Mouse (Mus musculus) liver, embryonic 12.5 days (tissue): ENCODE data around the gene Tulp1. TPM values are rescaled to one million over a fixed set of nuclear protein-coding genes. Genes with fewer than 3 reads are reported as not detected.
A peak's percentile ranks its signal among the peaks of the same experiment; 100 is the strongest.

ENCODE experiments used
- ATAC-seq: fragments of 200-750 bp; cut with Nextera tagmentation; 2 replicates; pipeline ENCODE4 v1.8.0; 2017; ENCODE audit warnings: moderate number of reproducible peaks, mild to moderate bottlenecking, moderate library complexity
- H3K27ac ChIP-seq: fragments of 300-500 bp; sonication (generic); 2 replicates; pipeline ENCODE4 v1.5.1; 2016; ENCODE audit warnings: mild to moderate bottlenecking
- H3K27me3 ChIP-seq: fragments of 300-500 bp; sonication (generic); replicated peaks from 2 replicates; pipeline ENCODE4 v1.6.1; 2016; ENCODE audit warnings: mild to moderate bottlenecking, moderate library complexity
- H3K36me3 ChIP-seq: fragments of 300-500 bp; sonication (generic); 2 replicates; pipeline ENCODE4 v1.6.1; 2016; ENCODE audit warnings: mild to moderate bottlenecking, moderate library complexity
- H3K4me1 ChIP-seq: fragments of 300-500 bp; sonication (generic); 2 replicates; pipeline ENCODE4 v1.6.1; 2016
- H3K4me2 ChIP-seq: fragments of 300-500 bp; sonication (generic); 2 replicates; pipeline ENCODE4 v1.6.1; 2016; ENCODE audit warnings: mild to moderate bottlenecking, moderate library complexity
- H3K4me3 ChIP-seq: fragments of 300-500 bp; sonication (generic); 2 replicates; pipeline ENCODE4 v1.5.1; 2016; ENCODE audit warnings: mild to moderate bottlenecking, moderate library complexity
- H3K9ac ChIP-seq: fragments of 300-500 bp; sonication (generic); 2 replicates; pipeline ENCODE4 v1.6.1; 2016; ENCODE audit warnings: mild to moderate bottlenecking, moderate library complexity
- H3K9me3 ChIP-seq: fragments of 300-500 bp; sonication (generic); replicated peaks from 2 replicates; pipeline ENCODE4 v1.6.1; 2016; ENCODE audit warnings: mild to moderate bottlenecking, moderate library complexity
- WGBS: fragments of 180-500 bp; shearing (Covaris S2); methylation state at CpG from one replicate; pipeline ENCODE4 v1.1.7; 2016; ENCODE audit not compliant: insufficient replicate concordance; 5-methylcytosine and 5-hydroxymethylcytosine counted together
- polyA plus RNA-seq: library from polyadenylated mRNA; unstranded; fragments of >200 nt; fragmentation: Nextera tagmentation; extraction: Ambion mirVana; gene quantifications from 2 replicates; pipeline ENCODE4 v1.2.1, GENCODE M21; 2016

The Tulp1 gene
- polyA plus RNA-seq, 1 experiment from 2014 or later: 1.4 TPM

GRCm38 (mm10) chr17:28310831-28311230 lies 54.2 kb downstream of the Tulp1 start:
- ATAC-seq: no peak
- H3K36me3 ChIP-seq: peaks cover 5% of the 10 kb centered on the region
- no peak overlapping the region for H3K4me3 ChIP-seq
- WGBS: 75% methylated on average over 3 of the region's 3 CpGs
- H3K9me3 ChIP-seq: no peaks in the 10 kb centered on the region
- no peak overlapping the region for H3K27ac ChIP-seq
- H3K4me1 ChIP-seq: peaks cover 45% of the 10 kb centered on the region
- H3K27me3 ChIP-seq: no peaks in the 10 kb centered on the region
- H3K4me2 ChIP-seq: no peak overlapping the region
- H3K9ac ChIP-seq: no peak overlapping the region

- Histone ChIP-seq H3K4me3 (no peak overlapping the region), H3K4me1 (peaks cover 24% of the 10 kb centered on the region), H3K9ac (peak overlapping the region; percentile 40; the same call in 1 of the 2 replicates), H3K27me3 (no peaks in the 10 kb centered on the region), H3K36me3 (no peaks in the 10 kb centered on the region), H3K27ac (no peak overlapping the region), H3K9me3 (no peaks in the 10 kb centered on the region), H3K4me2 (peak overlapping the region; percentile 46)
- ATAC-seq: no peak
- WGBS: 13% methylated on average over 18 of the region's 18 CpGs
Measured at GRCm38 (mm10) chr17:28308297-28309195, 56.5 kb downstream of the Tulp1 start.

GRCm38 (mm10) chr17:28305172-28305571 lies 59.9 kb downstream of the Tulp1 start:
- Histone ChIP-seq H3K4me2 (no peak overlapping the region), H3K9ac (no peak overlapping the region), H3K4me3 (no peak overlapping the region), H3K9me3 (no peaks in the 10 kb centered on the region), H3K36me3 (peaks cover 7% of the 10 kb centered on the region), H3K4me1 (peaks cover 11% of the 10 kb centered on the region), H3K27me3 (0 out of 2 replicates have a peak, but pooled peaks cover 6% of the 10 kb centered on the region), H3K27ac (no peak overlapping the region)
- WGBS: 66% methylated on average over 10 of the region's 10 CpGs
- no peak for ATAC-seq

Other genes starting within 250 kb of the Tulp1 start
- gene Scube3, start 223.1 kb downstream of the Tulp1 start, polyA plus RNA-seq: 0.91 and 1.2 TPM in 2 replicates
- gene Zfp523, start 188.1 kb downstream of the Tulp1 start, polyA plus RNA-seq: 11.1 TPM in 2 replicates
- gene Def6, start 157.4 kb downstream of the Tulp1 start, polyA plus RNA-seq: 21.6 and 25.2 TPM in 2 replicates
- gene Ppard, start 132.5 kb downstream of the Tulp1 start, polyA plus RNA-seq: 2.0 and 2.1 TPM in 2 replicates
- gene Fance, start 51.7 kb downstream of the Tulp1 start, polyA plus RNA-seq: 18.8 and 22.1 TPM in 2 replicates
- gene Rpl10a, start 36.8 kb downstream of the Tulp1 start, polyA plus RNA-seq: 472 and 487 TPM in 2 replicates
- 1.9 and 2.0 TPM in 2 replicates for gene Tead3, start 14.4 kb downstream of the Tulp1 start, polyA plus RNA-seq
- 16.6 and 17.0 TPM in 2 replicates for gene Fkbp5, start 152.3 kb upstream of the Tulp1 start, polyA plus RNA-seq
- not detected in 2 replicates for gene Armc12, start 165.6 kb upstream of the Tulp1 start, polyA plus RNA-seq
- gene Clpsl2, start 184.2 kb upstream of the Tulp1 start, polyA plus RNA-seq: not detected in 2 replicates
- gene Clps, start 195.5 kb upstream of the Tulp1 start, polyA plus RNA-seq: 2.3 and 3.6 TPM in 2 replicates
- gene Lhfpl5, start 210.4 kb upstream of the Tulp1 start, polyA plus RNA-seq: 0.16 and 0.32 TPM in 2 replicates